Mouse (Mus musculus): ENCODE measurements around the gene Col4a1.

Col4a1 gene

DNA sequence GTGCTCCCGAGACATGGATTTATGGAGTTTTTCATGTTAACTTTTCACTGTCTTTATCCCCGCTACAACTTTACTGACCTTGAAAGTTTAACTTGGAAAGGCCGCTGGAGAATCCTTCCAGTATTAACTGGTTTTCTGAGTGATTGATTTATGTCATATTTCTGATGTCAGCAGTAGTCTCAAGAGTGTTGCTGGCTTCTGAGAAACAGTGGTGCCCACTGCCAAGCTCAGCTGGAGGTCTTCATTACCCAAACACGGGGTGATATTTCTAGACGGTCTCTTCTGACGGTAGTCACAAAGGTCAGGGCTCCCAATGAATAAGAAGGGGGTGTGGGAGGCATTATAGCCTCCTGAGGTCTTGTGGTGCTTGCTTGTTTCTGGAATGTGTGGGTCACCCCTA lies 21.1 kb upstream of the Col4a1 start:
- in situ Hi-C loops (cut with MboI; ENCODE audit: low sequenced_read_pairs) = no loop called here

DNA sequence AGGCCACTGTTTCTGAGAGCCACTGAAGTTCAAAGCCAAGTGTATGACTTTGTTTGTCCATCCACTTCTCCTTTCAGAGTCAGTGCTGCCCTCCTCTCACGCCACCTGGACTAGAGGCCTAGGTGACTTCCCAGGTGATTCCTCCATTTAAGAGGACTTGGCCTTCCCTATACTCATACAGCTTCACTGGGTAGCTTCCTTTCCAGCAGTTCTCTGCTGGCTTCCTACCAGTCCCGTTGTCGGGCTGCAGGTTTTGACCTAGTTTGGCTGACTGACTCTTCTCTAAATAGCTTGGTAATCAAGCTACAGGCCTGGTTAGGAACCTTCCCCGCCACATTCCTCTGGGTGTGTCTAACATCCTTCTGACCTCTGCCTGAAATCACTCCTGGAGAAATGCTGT lies 18.9 kb upstream of the Col4a1 start:
- in situ Hi-C loops (cut with MboI; ENCODE audit: low sequenced_read_pairs) = no loop called here

DNA sequence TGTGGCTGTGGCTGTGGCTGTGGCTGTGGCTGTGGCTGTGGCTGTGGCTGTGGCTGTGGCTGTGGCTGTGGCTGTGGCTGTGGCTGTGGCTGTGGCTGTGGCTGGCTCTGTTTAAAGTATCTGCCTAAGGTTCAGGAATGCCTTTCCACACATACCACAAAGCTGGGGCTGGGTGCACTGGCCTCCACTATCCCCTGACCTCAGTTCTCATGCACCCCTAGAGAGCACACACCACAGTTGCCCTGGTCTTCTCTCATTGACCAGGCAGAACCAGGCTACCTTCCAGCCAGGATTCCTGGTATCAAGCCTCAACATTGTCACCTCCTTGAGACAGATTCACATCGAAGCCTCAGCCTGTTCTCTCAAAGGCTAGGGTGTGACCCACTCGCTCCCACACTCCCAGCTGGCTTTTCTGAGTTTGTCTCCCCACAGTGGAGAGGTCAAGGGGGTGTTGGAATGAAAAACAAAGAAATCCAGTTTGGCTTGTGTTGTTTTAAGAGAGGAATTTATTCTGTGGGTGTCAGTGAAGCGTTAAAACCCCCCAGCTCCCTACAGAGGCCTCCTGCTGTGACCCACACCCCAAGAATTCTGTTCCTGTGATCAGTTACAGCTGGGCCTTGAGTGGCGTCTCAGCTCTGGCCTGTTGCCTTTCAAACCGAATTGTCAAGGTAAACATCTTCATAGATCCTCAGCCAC lies 15.2 kb upstream of the Col4a1 start:
- in situ Hi-C loops (cut with MboI; ENCODE audit: low sequenced_read_pairs) = no loop called here

DNA sequence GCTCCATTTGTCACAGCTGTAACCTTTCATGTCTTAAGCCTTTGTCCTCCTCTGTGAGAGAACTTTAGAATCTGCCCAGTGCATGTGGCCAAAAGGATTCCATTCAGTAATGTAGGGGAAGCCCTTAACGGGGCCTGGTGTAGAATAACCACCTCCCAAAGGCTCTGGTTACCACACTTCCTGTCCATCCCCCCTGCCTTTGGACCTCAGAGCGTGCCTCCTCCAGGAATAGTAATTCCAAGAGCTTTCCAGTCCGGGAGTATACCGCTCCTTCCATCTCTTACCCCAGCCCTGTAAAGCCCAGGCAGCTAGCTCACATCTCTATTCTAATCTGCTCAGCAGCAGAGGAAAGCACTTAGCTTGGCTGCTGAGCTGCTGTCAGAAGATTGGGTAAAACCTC lies 14.7 kb upstream of the Col4a1 start:
- in situ Hi-C loops (cut with MboI; ENCODE audit: low sequenced_read_pairs) = no loop called here

DNA sequence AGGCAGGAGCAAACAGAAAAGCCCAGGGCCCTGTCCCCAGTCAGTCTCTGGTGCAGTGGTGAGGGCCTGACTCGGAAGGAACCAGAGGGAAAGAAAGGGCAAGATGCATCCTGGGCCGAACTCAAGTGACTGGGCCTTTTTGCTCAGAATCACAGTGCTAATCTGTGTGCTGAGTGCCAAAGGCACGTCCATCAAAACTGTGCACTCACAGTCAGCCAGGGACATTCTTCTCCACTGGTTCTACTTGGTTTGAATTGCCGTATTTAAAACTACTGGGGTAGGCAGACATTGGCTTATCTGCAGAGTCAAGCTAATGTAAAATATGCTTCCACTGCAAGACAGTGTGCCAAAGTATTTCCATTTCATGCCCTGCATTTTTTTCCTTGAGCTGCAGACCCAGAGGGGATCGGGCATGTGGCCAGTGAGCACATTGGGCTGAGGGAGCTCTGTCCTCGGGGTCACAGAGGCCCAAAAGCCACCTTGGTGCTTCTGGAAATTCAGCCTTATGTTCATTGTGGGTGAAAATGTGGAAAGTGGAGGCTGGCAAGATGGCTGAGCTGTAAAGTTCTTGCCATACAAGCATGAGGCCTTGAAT lies 12.3 kb upstream of the Col4a1 start:
- in situ Hi-C loops (cut with MboI; ENCODE audit: low sequenced_read_pairs) = no loop called here

DNA sequence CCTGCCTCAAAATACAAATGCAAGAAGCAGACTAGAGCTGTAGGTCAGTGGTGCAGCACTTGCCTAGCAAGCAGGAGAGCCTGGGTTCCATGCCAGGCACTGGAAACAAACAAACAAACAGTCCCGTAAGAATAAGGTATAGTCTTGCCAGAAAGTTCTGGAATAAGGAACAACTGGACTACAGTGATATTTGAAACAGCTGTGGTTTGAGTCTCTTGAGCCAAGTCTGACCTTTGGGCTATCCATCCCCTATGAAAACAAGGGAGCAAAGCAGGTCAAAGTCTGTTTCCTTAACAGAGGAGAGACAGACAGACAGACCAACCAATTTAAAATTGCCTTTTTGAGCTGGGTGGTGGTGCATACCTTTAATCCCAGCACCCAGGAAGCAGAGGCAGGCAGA lies 11.1 kb upstream of the Col4a1 start:
- in situ Hi-C loops (cut with MboI; ENCODE audit: low sequenced_read_pairs) = no loop called here

DNA sequence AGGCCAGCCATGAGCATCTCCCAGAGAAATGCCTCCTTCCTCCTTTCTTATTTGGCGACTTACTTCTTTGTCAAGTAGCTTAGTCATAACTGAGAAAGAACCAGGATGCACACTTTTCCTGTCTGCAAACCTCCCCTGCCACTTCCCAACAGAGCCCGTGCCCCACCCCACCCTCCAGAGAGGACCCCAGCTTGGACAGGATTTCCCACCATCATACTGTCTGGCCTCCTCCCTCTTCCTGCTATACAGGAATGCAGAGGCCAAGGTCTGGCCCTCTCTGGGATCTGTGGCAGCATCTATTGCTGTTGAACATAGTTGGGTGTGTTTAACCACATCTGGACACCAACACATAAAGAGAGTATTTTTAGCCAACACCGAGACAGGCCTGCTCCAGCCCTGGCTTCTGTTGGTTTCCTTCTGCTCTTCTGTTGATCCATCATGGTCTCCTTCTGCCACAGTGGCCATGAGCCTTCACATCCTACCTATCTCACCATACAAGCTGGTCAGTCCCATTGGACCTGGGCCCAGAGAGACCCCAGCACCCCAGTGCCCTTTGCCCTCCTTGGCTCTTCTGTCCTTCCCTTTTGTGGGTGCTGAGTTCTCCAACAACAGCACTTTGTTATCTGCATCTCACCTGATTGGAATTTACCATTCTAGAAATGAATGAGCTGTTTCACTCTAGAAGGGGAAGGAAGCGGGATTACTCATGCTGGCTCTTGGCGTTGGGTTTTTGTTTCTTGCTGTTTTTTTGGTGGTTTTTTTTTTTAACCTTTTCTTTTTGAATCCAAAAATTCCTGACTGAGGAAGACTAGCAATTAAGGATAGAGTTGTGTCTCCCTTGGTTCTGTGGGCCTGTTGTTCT lies 10.3 kb upstream of the Col4a1 start:
- in situ Hi-C loops (cut with MboI; ENCODE audit: low sequenced_read_pairs) = no loop called here

DNA sequence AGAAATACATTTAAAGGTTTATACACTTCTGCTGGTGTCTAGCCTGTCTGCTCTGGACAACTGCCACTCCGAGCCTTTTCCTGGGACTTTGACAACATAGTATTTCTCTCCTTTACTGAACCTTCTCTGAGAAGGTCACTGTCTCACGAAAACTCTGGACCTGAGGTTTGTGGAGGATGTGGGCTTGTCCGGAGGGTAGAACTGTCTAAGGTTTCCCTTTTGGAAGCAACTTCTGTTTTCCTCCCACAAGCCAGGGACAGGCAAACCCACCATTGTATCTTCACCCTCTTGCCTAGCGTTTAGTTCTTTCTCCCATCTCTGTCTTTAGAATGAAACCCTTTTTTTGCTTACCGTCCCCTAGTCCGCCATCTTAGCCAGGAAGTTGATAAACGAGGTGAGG lies 9.2 kb upstream of the Col4a1 start:
- in situ Hi-C loops (cut with MboI; ENCODE audit: low sequenced_read_pairs) = no loop called here

DNA sequence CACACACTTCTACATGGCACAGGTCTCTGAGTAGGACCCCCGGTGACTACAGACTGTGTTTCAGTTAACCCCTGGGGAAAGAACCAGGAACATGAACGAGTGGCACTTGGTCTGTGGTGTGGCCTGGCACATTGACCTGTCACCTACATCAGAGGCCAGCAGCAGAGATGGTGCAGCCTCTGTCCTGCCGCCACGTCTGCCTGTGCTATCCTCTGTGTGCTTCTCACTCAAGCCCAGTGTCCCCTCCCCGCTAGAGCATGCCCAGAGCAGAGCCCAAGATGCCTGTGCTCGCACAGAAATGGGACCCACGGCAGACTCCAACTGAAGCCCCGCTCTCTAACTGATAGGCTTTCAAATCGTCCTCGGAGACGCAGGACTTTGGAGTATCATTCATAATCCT lies 6.8 kb upstream of the Col4a1 start:
- in situ Hi-C loops (cut with MboI; ENCODE audit: low sequenced_read_pairs) = no loop called here

DNA sequence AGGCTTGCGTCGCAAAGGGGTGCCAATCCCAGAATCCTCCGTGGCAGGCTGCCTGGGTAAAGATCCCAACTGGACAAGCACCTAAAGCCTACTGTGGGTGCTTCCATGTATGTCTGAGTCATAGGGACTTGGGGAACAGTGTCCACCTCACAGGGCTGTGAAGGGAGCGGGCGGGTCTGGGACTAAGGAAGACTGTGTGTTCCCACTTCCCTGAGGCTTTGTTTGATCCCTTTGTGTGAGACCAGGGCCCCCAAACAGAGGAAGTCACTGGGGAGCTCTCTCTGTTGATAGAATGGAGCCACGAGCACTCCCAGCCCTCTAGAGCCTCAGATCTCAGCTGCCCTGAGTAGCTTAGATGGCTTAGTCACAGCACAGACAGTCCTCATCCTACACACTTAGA lies 3.5 kb upstream of the Col4a1 start:
- in situ Hi-C loops (cut with MboI; ENCODE audit: low sequenced_read_pairs) = no loop called here

DNA sequence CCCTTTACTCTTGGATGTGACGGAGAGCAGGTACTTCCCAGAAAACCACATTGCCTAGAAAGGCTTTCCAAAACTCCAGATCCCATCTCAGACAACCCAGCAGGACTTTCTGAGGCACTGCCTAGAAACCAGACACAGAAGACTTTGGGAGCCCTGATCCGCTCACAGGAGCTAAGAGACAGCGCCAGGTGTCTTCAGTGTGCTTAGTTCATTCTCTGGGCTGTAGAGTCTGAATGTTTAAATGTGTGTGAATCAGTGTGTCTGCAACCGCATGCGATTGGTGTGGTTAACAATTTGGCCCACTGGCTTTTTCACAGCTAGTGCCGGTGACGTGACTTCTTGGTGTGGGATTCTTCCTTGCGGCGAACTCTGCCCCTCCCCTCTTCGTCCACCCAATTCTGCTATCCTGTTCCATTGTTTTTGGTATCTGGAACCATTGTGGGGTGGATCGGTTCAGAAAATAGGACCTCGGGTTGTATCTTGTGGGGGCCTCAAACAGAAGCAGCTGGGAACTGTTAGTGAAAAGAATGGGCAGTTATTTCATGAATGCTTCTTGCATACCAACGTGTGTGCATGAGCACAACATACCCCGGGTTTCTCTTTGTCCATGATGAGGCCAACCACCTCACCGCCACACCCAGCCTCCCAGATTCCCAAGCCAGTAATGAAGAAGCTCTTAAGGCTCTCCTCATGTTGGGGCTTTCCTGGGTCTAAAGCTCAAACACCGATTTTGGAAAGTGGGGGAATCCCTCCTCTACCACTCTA lies 2.7 kb upstream of the Col4a1 start:
- in situ Hi-C loops (cut with MboI; ENCODE audit: low sequenced_read_pairs) = no loop called here

DNA sequence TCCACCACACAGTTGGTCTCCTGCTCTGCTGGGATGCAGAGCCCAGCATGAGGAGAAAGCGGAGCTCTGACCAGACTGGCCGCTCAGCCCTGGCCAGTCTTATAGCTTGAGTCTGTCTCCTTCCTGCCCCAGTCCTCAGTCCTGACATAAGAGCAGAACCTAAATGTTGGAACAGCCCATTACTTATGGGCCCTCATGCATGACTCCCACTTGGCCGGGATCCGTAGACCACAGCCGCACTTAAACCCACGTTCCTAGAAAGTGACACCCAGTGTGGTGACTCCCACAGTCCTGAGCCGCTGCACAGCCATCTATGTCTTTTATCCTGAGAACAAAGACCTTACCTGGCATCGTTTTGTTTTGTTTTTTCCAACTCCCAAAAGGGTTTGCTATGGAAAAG lies 2.0 kb upstream of the Col4a1 start:
- in situ Hi-C loops (cut with MboI; ENCODE audit: low sequenced_read_pairs) = no loop called here

DNA sequence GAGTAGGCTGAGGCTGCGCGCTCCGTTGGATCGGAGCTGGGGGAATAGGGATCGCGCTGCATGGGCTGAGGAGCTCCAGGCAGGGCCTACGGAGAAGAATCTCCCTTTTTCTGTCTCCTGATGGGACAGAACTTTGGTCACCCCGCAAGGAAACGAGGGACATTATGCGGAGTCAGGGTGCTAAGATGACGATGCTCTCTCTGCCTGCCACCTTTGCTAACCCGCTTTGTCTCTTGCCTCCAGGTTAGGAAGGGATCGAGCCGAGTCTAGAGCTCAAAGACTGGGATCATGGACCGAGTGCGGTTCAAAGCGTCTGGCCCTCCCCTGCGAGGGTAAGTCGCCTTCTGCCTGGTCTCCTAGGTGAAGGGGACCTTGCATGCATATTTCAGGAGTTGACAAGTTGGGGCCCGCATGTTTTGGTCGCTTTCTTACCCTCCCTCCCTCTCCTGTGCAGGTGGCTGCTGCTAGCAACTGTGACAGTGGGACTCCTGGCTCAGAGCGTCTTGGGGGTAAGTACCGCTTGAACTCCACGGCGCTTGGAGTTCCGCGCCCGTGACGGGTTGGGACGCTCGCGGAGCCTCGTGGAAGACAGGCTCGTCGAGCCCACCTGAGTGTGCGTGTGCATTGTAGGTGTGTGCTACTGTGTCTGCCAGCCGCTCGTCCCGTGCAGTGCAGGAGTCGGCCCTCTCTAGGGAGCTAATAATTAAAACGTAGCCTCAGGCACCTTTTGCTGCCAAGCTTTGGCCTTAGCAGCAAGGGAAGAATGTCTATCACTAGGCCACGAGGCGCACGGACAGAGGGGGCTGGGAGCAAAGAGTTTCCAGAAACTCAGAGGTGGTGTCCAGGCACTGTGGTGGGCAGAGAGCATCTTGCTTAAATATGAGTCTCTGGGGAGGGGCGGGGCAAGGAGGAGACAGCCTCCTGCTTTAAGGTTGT lies 818 bp upstream of the Col4a1 start:
- in situ Hi-C loops (cut with MboI; ENCODE audit: low sequenced_read_pairs) = no loop called here

DNA sequence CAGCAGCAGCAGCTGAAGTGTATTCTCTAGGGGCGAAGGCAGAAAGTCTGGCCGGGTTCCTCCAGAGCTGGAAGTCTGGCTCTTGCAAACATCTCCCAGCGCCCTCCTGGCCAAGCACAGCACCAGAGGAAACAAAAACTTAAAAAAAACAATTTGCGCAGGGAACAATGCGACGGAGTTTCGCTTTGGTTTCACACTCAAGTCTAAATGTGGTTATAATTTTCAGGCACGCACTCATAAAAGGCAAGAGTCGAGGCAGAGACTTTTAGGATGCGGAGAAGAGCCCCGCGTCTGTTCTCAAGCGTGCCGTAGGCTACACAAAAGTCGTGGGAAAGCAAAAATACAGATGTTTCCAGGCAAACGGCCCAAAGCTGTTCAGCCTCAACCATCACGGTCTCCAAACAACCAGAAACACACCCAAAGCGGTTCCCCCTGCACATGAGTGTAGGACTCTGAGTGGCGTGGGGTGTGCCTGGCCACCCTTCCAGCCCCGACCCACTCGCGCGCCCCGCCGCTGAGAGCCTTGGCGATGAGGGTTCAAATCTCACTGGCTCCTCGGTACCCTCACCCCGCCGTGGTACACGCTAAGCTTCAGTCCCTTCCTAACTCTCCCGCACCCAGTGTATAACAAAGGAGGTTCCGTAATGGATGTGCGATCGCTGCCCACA lies 811 bp downstream of the Col4a1 start:
- in situ Hi-C loops (cut with MboI; ENCODE audit: low sequenced_read_pairs) = no loop called here

DNA sequence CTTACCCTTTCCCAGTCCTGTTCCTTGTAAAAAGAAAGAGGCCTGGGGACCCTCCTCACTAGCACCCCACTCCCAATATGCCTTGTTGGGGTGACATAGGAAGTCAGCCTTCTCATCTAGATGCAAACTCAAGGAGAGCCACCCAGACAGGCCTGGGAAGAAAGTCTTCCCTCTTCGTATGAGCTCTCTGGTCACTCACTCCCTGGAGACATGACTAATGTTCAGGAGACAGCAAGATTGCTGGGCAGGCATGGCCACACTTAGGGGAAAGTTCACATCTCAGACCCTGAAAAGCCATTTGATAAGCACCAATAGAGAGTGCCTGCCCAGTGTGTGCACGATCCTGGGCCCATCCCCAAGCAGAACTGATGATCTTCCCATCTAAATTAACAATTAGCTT lies 2.6 kb downstream of the Col4a1 start:
- in situ Hi-C loops (cut with MboI; ENCODE audit: low sequenced_read_pairs) = no loop called here

DNA sequence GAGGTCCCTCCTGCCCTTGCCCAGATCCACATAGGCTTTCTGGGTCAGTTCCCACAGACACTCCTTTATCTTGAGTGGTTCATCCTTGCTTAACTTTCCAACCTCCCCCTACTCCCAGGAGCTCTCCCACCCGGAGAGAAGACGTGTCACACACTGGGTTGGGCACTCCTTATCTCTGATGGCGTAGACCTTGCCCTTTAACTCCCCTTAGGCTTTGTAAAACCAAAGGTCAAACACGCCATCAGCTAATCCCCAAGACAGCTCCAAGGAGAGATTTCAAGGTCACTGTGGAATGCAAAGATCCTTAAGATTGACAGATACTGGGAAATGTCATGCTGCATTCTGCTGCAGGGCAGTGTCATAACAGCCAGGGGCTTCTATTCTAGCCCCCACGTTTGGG lies 3.4 kb downstream of the Col4a1 start:
- in situ Hi-C loops (cut with MboI; ENCODE audit: low sequenced_read_pairs) = no loop called here

DNA sequence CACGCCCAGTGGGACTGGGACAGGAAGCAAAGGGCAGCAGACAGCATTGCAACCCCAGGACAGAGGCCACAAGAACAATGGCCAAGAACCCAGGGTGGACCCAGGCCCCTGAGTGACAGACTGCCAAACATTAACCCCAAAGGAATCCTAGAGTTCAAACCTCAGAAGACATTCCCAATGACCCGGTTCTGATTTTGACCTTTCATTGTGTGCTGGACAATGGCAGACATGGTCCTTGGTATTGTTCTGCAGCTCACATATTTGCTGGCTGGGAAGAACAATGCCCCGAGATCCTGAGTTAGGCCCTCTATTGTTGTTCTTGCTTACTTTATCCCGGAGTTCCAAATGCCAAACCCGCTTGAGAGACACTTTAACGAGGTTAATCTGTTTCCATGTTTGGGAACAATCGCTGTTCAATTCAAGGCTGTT lies 4.0 kb downstream of the Col4a1 start:
- in situ Hi-C loops (cut with MboI; ENCODE audit: low sequenced_read_pairs) = no loop called here

DNA sequence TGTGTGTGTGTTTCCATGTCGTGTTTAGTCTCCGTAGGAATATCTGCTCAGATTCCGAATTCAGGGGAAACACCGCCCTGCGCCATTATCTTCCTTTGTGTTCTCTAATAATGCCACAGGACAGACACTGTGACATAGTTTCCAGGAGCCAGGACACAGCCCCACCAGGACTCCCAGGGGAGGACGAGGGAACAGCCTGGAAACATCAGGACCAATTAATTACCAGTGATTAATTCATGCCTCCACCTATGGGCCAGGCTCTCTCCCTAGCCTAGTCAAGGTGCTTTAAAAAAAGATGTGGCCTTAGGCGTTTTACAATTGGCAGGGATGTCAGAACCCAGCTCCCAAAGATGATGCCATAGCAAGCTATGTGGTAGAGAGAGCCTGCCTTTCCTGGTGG lies 5.2 kb downstream of the Col4a1 start:
- in situ Hi-C loops (cut with MboI; ENCODE audit: low sequenced_read_pairs) = no loop called here

DNA sequence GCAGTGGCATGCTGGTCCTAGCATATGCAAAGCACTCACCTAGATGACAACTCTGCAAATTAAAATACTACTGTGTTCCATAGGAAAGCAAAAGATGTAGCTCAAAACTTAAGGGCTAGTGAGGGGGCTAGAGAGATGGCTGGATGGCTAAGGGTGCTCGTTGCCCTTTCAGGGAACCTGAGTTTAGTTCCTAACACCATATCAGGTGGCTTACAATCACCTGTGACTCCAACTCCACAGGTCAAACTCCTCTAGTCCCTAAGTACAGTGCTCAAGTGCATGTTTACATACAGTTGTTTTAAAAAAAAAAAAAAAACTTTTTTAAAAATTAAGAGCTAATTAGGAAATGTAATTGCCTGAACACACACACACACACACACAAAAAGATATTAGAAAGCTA lies 7.1 kb downstream of the Col4a1 start:
- in situ Hi-C loops (cut with MboI; ENCODE audit: low sequenced_read_pairs) = no loop called here

All from CH12F3 (cell line).